Mouse (Mus musculus) forebrain, embryonic 12.5 days (tissue): ENCODE data around the gene Rtl8b. TPM values are rescaled to one million over a fixed set of nuclear protein-coding genes. Genes with fewer than 3 reads are reported as not detected.
"Not testable (repeated sequence)": the region's sequence is repeated elsewhere in the genome, so short reads cannot be mapped to it uniquely, and the experiment has no call there.

Source experiments
- ATAC-seq: fragments of 200-750 bp; cut with Nextera tagmentation; 2 replicates; pipeline ENCODE4 v1.8.0; 2017; ENCODE audit warnings: moderate TSS enrichment; ENCODE audit not compliant: low FRiP score
- H3K27ac ChIP-seq: fragments of 300-500 bp; sonication (generic); 2 replicates; pipeline ENCODE4 v1.5.1; 2016; ENCODE audit warnings: mild to moderate bottlenecking
- H3K27me3 ChIP-seq: fragments of 300-500 bp; sonication (generic); 2 replicates; pipeline ENCODE4 v1.6.1; 2016; ENCODE audit warnings: mild to moderate bottlenecking
- H3K36me3 ChIP-seq: fragments of 300-500 bp; sonication (generic); replicated peaks from 2 replicates; pipeline ENCODE4 v1.6.1; 2016; ENCODE audit warnings: mild to moderate bottlenecking
- H3K4me1 ChIP-seq: fragments of 300-500 bp; sonication (generic); 2 replicates; pipeline ENCODE4 v1.6.1; 2016
- H3K4me2 ChIP-seq: fragments of 300-500 bp; sonication (generic); 2 replicates; pipeline ENCODE4 v1.6.1; 2016; ENCODE audit warnings: mild to moderate bottlenecking, moderate library complexity
- H3K4me3 ChIP-seq: fragments of 300-500 bp; sonication (generic); replicated peaks from 2 replicates; pipeline ENCODE4 v1.5.1; 2016; ENCODE audit warnings: mild to moderate bottlenecking
- H3K9ac ChIP-seq: fragments of 300-500 bp; sonication (generic); 2 replicates; pipeline ENCODE4 v1.6.1; 2016; ENCODE audit warnings: mild to moderate bottlenecking
- H3K9me3 ChIP-seq: fragments of 300-500 bp; sonication (generic); 2 replicates; pipeline ENCODE4 v1.6.1; 2016
- WGBS: fragments of 180-500 bp; shearing (Covaris S2); methylation state at CpG from one replicate; pipeline ENCODE4 v1.1.7; 2016; 5-methylcytosine and 5-hydroxymethylcytosine counted together
- polyA plus RNA-seq: library from polyadenylated mRNA; unstranded; fragments of >200 nt; fragmentation: Nextera tagmentation; extraction: Ambion mirVana; gene quantifications from 2 replicates; pipeline ENCODE4 v1.2.1, GENCODE M21; 2016

Rtl8b gene
- polyA plus RNA-seq, 1 experiment from 2014 or later: 74.0 TPM

DNA sequence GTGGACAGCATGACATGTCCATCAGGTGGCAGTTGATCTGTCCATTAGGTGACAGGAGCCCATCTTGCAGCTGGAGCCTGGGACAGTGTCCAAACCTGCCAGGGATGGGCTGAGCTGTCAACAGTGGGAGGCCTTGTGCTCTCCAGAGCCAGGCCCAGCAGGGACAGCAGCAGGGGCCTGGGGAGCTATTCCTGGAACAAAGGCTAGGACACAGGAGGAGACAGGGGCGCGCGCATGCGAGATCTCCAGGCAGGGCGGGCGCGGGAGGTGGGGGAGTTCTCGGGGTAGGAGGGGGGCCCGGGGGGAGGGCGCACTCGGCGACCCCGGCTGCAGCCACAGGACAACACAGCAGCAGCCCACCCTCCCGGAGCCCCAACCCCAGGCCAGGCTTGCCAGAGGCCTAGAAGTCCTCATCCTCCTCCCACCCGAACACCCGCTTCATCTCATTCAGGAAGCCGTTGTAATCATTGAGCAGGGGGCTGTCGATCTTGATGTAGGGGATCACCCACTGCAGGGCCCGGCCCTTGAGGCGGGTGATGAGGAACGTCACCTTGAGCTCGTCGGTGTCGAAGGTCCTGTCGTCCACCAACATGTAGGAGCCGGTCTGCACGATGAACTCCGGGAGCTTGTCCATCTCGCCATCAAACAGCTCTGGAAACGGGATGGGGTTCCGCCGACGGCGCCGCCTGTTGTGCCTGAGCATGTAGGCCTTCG, 494 bp downstream of the Rtl8b start:
- peak overlapping the region; percentile 23 for H3K4me3 ChIP-seq
- not testable (repeated sequence) for H3K27ac ChIP-seq, H3K9ac ChIP-seq, H3K27me3 ChIP-seq, H3K4me1 ChIP-seq, H3K36me3 ChIP-seq, H3K9me3 ChIP-seq
- no CpG with 5 or more reads among the region's 36 CpGs for WGBS
- H3K4me2 ChIP-seq: peak overlapping the region; percentile 36
- ATAC-seq: peak; percentile 75

DNA sequence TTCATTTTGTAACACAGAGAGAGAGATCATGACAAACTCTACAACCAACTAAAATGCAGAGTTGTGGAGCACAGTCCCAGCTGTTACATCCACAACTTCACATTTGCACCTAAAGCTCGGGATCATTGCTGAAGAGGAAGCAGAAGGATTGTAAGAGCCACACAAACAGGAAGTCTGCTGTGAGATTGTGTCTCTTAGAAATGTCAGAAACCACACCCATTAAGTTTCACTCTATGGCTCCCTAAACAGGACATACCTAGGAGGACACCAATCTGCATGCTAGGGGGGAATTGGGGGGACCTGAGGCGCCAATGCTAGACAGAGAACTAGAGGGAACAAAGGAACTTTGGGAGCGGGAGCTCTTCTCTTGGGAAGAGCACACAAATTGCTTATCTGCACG, 17.3 kb downstream of the Rtl8b start:
- 70% methylated on average over 4 of the region's 4 CpGs for WGBS

DNA sequence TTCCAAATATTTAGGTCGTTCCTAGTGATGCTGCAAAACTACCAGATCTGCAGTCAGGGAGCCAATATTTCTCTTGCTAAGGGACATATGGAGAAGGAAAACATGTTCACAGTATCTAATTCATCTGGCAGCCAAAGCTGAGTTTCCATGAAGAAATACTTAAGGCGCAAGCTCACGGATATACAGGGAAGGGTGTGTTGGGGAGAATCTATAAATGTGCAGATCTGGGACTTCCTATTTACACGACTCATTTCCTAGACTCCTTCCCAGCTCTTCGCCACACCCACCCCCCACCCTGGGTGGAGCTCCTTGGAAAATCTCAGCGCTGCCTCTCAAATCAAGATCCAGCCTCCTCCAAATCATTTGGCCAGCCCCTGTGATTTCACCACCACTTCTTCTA, 24.3 kb downstream of the Rtl8b start:
- Histone ChIP-seq H3K27me3 (no peaks in the 10 kb centered on the region), H3K27ac (no peak overlapping the region), H3K4me2 (no peak overlapping the region), H3K36me3 (no peaks in the 10 kb centered on the region), H3K4me1 (no peaks in the 10 kb centered on the region), H3K9ac (no peak overlapping the region), H3K4me3 (no peak overlapping the region), H3K9me3 (no peaks in the 10 kb centered on the region)
- no peak for ATAC-seq
- 87% methylated on average over 6 of the region's 6 CpGs for WGBS

More for the DNA sequence above, 17.3 kb downstream of the Rtl8b start:
- not testable (repeated sequence) for H3K4me2 ChIP-seq, H3K4me3 ChIP-seq, H3K36me3 ChIP-seq, H3K9ac ChIP-seq, H3K27ac ChIP-seq, H3K9me3 ChIP-seq, H3K4me1 ChIP-seq, H3K27me3 ChIP-seq, ATAC-seq

- WGBS: 17% methylated on average over 13 of the region's 50 CpGs
- not testable (repeated sequence) for H3K4me1 ChIP-seq, H3K27ac ChIP-seq, H3K9me3 ChIP-seq, H3K27me3 ChIP-seq, H3K9ac ChIP-seq, H3K36me3 ChIP-seq
- Histone ChIP-seq H3K4me2 (peak within 1 kb of the TSS; percentile 44), H3K4me3 (peak within 1 kb of the TSS; percentile 33)
- peak; percentile 95 for ATAC-seq
These were observed 26.9 kb downstream of the Rtl8b start, which contains the start of gene Rtl8a for GRCm38 (mm10) chrX:53642980-53643961. Gene Rtl8a (minus strand): TSS chrX:53643682.

- Histone ChIP-seq H3K4me3 (peak overlapping the region; percentile 22; the same call in 1 of the 2 replicates), H3K4me2 (peak overlapping the region; percentile 40)
- H3K36me3 ChIP-seq, H3K9me3 ChIP-seq, H3K9ac ChIP-seq, H3K27ac ChIP-seq, H3K27me3 ChIP-seq, ATAC-seq, H3K4me1 ChIP-seq: not testable (repeated sequence)
- WGBS: 91% methylated on average over 3 of the region's 4 CpGs
These were observed 27.6 kb downstream of the Rtl8b start for GRCm38 (mm10) chrX:53642604-53642979.

GRCm38 (mm10) chrX:53638107-53638506, 32.1 kb downstream of the Rtl8b start:
- not testable (repeated sequence) for H3K4me2 ChIP-seq, H3K9ac ChIP-seq, H3K36me3 ChIP-seq, H3K9me3 ChIP-seq, H3K4me3 ChIP-seq, ATAC-seq, H3K4me1 ChIP-seq, H3K27me3 ChIP-seq, H3K27ac ChIP-seq
- 61% methylated on average over 3 of the region's 3 CpGs for WGBS

Other genes with a start within 250 kb of the Rtl8b start
- not detected in 2 replicates for gene Etd, start 235.5 kb downstream of the Rtl8b start, polyA plus RNA-seq
- gene Rtl8c, start 62.4 kb downstream of the Rtl8b start, polyA plus RNA-seq: 61.8 and 64.2 TPM in 2 replicates
- gene Gm14597, start 61.4 kb downstream of the Rtl8b start, polyA plus RNA-seq: 0.44 TPM in 1 of 2 replicates, not detected in the other
- 91.9 and 99.0 TPM in 2 replicates for gene Rtl8a, start 26.7 kb downstream of the Rtl8b start, polyA plus RNA-seq
- 0.32 and 0.34 TPM in 2 replicates for gene 4930502E18Rik, start 54.4 kb upstream of the Rtl8b start, polyA plus RNA-seq
- not detected in 2 replicates for gene 1700013H16Rik, start 87.4 kb upstream of the Rtl8b start, polyA plus RNA-seq
- gene Zfp36l3, start 106.0 kb upstream of the Rtl8b start, polyA plus RNA-seq: not detected in 2 replicates
- 0.64 and 0.82 TPM in 2 replicates for gene Xlr, start 127.3 kb upstream of the Rtl8b start, polyA plus RNA-seq